Mouse (Mus musculus) intestine, postnatal 0 days (tissue): ENCODE results near the gene Ift81. TPM values are rescaled to one million over a fixed set of nuclear protein-coding genes. Genes with fewer than 3 reads are reported as not detected.
A peak's percentile ranks its signal among the peaks of the same experiment; 100 is the strongest.

Source experiments
- ATAC-seq: fragments of 200-750 bp; cut with Nextera tagmentation; 2 replicates; pipeline ENCODE4 v1.8.0; 2017; ENCODE audit warnings: mild to moderate bottlenecking, moderate TSS enrichment, moderate library complexity
- H3K27ac ChIP-seq: fragments of 300-500 bp; sonication (generic); 2 replicates; pipeline ENCODE4 v1.5.1; 2014; ENCODE audit warnings: mild to moderate bottlenecking, low read depth, low read length, moderate library complexity
- H3K27me3 ChIP-seq: fragments of 300-500 bp; sonication (generic); replicated peaks from 2 replicates; pipeline ENCODE4 v1.6.1; 2014; ENCODE audit warnings: low read length, mixed read lengths; ENCODE audit not compliant: control insufficient read depth, insufficient read depth
- H3K36me3 ChIP-seq: fragments of 300-500 bp; sonication (generic); 2 replicates; pipeline ENCODE4 v1.6.1; 2014; ENCODE audit warnings: mild to moderate bottlenecking, moderate library complexity; ENCODE audit not compliant: control insufficient read depth, insufficient read depth
- H3K4me1 ChIP-seq: fragments of 300-500 bp; sonication (generic); replicated peaks from 2 replicates; pipeline ENCODE4 v1.6.1; 2014; ENCODE audit warnings: antibody characterized with exemption, low read length, mixed read lengths; ENCODE audit not compliant: control insufficient read depth, insufficient read depth
- H3K4me2 ChIP-seq: fragments of 300-500 bp; sonication (generic); replicated peaks from 2 replicates; pipeline ENCODE4 v1.6.1; 2014; ENCODE audit warnings: low read depth, mild to moderate bottlenecking, moderate library complexity
- H3K4me3 ChIP-seq: fragments of 300-500 bp; sonication (generic); 2 replicates; pipeline ENCODE4 v1.5.1; 2014; ENCODE audit warnings: low read depth, low read length
- H3K9ac ChIP-seq: fragments of 300-500 bp; sonication (generic); 2 replicates; pipeline ENCODE4 v1.6.1; 2014; ENCODE audit warnings: mild to moderate bottlenecking, low read depth, low read length
- H3K9me3 ChIP-seq: fragments of 300-500 bp; sonication (generic); 2 replicates; pipeline ENCODE4 v1.6.1; 2016; ENCODE audit warnings: mixed run types; ENCODE audit not compliant: control insufficient read depth
- CTCF ChIP-seq: sonication (generic); IDR thresholded peaks from 2 replicates; pipeline ENCODE4 v1.5.1; 2016; ENCODE audit warnings: low read depth, mild to moderate bottlenecking, control low read depth, antibody characterized with exemption, moderate library complexity
- WGBS: fragments of 180-500 bp; shearing (Covaris S2); extraction: QIAGEN DNeasy Blood & Tissue Kit; methylation state at CpG from one replicate; pipeline ENCODE4 v1.1.7; 2014; 5-methylcytosine and 5-hydroxymethylcytosine counted together
- polyA plus RNA-seq: library from polyadenylated mRNA; unstranded; fragments of >200 nt; fragmentation: Nextera tagmentation; extraction: Ambion mirVana; gene quantifications from 2 replicates; pipeline ENCODE4 v1.2.1, GENCODE M21; 2015

The Ift81 gene
- polyA plus RNA-seq, 1 experiment from 2014 or later, result 11.7 TPM

- H3K9ac ChIP-seq, result no peak overlapping the region
- 74% methylated on average over 5 of the region's 5 CpGs for WGBS
- H3K4me2 ChIP-seq, result no peak overlapping the region
- TF ChIP-seq CTCF, result no peak
- no peak overlapping the region for H3K27ac ChIP-seq
- no peaks in the 10 kb centered on the region for H3K4me1 ChIP-seq
- no peak for ATAC-seq
- no peaks in the 10 kb centered on the region for H3K9me3 ChIP-seq
- no peaks in the 10 kb centered on the region for H3K27me3 ChIP-seq
- H3K36me3 ChIP-seq, result 0 out of 2 replicates have a peak, but pooled peaks cover 5% of the 10 kb centered on the region
- no peak overlapping the region for H3K4me3 ChIP-seq
Measured at GRCm38 (mm10) chr5:122572001-122572400, 42.3 kb downstream of the Ift81 start.

GRCm38 (mm10) chr5:122566626-122567025 is 47.7 kb downstream of the Ift81 start:
- Histone ChIP-seq H3K4me3 (no peak overlapping the region), H3K27ac (no peak overlapping the region), H3K27me3 (no peaks in the 10 kb centered on the region), H3K9me3 (no peaks in the 10 kb centered on the region), H3K9ac (no peak overlapping the region), H3K4me1 (no peaks in the 10 kb centered on the region), H3K36me3 (0 out of 2 replicates have a peak, but pooled peaks cover 5% of the 10 kb centered on the region), H3K4me2 (no peak overlapping the region)
- TF ChIP-seq CTCF, result no peak
- ATAC-seq, result no peak
- 79% methylated on average over 8 of the region's 8 CpGs for WGBS

GRCm38 (mm10) chr5:122560654-122561053 is 53.7 kb downstream of the Ift81 start:
- no peak overlapping the region for H3K27ac ChIP-seq

GRCm38 (mm10) chr5:122558127-122558526 is 56.2 kb downstream of the Ift81 start:
- TF ChIP-seq CTCF, result no peak
- Histone ChIP-seq H3K4me2 (no peak overlapping the region), H3K9me3 (no peaks in the 10 kb centered on the region), H3K4me3 (no peak overlapping the region), H3K36me3 (no peaks in the 10 kb centered on the region), H3K27ac (no peak overlapping the region), H3K4me1 (no peaks in the 10 kb centered on the region), H3K9ac (no peak overlapping the region), H3K27me3 (no peaks in the 10 kb centered on the region)
- WGBS, result 79% methylated on average over 10 of the region's 10 CpGs
- ATAC-seq, result no peak

More at GRCm38 (mm10) chr5:122560654-122561053, 53.7 kb downstream of the Ift81 start:
- no peak overlapping the region for H3K9ac ChIP-seq
- ATAC-seq, result no peak
- no peak for TF ChIP-seq CTCF
- H3K27me3 ChIP-seq, result no peaks in the 10 kb centered on the region
- no peaks in the 10 kb centered on the region for H3K4me1 ChIP-seq
- H3K4me3 ChIP-seq, result no peak overlapping the region
- WGBS, result 36% methylated on average over 8 of the region's 8 CpGs
- H3K9me3 ChIP-seq, result no peaks in the 10 kb centered on the region
- no peak overlapping the region for H3K4me2 ChIP-seq
- no peaks in the 10 kb centered on the region for H3K36me3 ChIP-seq

DNA sequence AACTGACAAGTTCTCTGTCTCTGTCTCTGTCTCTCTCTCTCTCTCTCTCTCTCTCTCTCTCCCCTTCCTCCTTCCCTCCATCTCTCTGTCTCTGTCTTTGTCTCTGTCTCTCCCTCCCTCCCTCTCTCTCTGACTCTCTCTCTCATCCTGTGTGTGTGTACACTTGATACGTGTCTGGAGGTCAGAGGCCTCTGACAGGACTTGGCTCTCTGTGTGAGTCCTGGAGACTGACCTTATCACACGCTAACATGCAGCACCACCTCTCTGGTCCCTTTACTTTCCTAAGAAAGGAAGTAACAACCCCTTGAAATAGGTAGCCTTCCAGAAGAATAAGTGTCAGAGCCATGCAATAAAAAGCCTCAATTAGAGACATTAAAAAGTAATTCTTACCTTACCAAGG is 59.2 kb downstream of the Ift81 start:
- Histone ChIP-seq H3K27ac (no peak overlapping the region), H3K4me2 (no peak overlapping the region), H3K4me1 (no peaks in the 10 kb centered on the region), H3K9ac (no peak overlapping the region), H3K9me3 (no peaks in the 10 kb centered on the region), H3K27me3 (no peaks in the 10 kb centered on the region), H3K36me3 (no peaks in the 10 kb centered on the region), H3K4me3 (no peak overlapping the region)
- TF ChIP-seq CTCF, result no peak
- WGBS, result 69% methylated on average over 2 of the region's 2 CpGs
- no peak for ATAC-seq

GRCm38 (mm10) chr5:122552638-122553037 is 61.7 kb downstream of the Ift81 start:
- no peak overlapping the region for H3K4me2 ChIP-seq
- no peak for TF ChIP-seq CTCF
- H3K9ac ChIP-seq, result no peak overlapping the region
- H3K27ac ChIP-seq, result no peak overlapping the region
- no peaks in the 10 kb centered on the region for H3K36me3 ChIP-seq
- no peak overlapping the region for H3K4me3 ChIP-seq
- WGBS, result 71% methylated on average over 9 of the region's 9 CpGs
- H3K4me1 ChIP-seq, result peaks cover 15% of the 10 kb centered on the region; the same call in 1 of the 2 replicates
- no peaks in the 10 kb centered on the region for H3K9me3 ChIP-seq
- no peaks in the 10 kb centered on the region for H3K27me3 ChIP-seq
- ATAC-seq, result no peak

DNA sequence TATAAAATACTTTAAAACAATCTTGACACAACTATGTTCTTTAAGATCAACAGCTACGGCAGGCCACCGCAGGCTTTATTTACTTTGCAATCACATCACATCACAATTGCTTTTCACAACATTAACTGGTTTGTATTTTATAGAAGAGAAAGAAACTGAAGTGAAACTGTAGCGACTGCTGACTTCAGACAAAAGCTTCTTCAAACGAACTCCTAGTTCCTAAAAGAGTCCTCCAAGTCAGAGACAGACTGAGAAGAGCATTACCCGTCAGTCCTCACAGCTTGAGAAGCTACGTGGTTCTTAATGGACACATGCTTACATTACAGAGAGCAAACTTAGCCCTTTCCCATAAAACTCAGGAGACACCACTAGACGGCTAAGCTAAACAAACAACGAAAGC is 63.9 kb downstream of the Ift81 start:
- H3K4me1 ChIP-seq, result peaks cover 21% of the 10 kb centered on the region; the same call in 1 of the 2 replicates
- no peaks in the 10 kb centered on the region for H3K27me3 ChIP-seq
- no peaks in the 10 kb centered on the region for H3K9me3 ChIP-seq
- H3K27ac ChIP-seq, result peak overlapping the region; percentile 46
- TF ChIP-seq CTCF, result no peak
- H3K4me3 ChIP-seq, result no peak overlapping the region; the same call in 1 of the 2 replicates
- no peaks in the 10 kb centered on the region for H3K36me3 ChIP-seq
- WGBS, result 20% methylated on average over 8 of the region's 8 CpGs
- no peak for ATAC-seq
- peak overlapping the region; percentile 57 for H3K4me2 ChIP-seq
- H3K9ac ChIP-seq, result peak overlapping the region; percentile 31; the same call in 1 of the 2 replicates
